Mouse (Mus musculus) heart, postnatal 0 days (tissue): ENCODE measurements at regions not wholly inside any gene's neighbourhood (a gene's known extent, or its start where the extent isn't known, plus 50 kb on each side); places are given as distances from the start of the nearest gene placed in this dataset.

Experiments used
- ATAC-seq: fragments of 200-750 bp; cut with Nextera tagmentation; 2 replicates; pipeline ENCODE4 v1.8.0; 2017; ENCODE audit warnings: low read depth, moderate number of reproducible peaks, moderate library complexity; ENCODE audit not compliant: insufficient read depth
- DNase-seq: peaks from one replicate; pipeline ENCODE4 v3.0.0-alpha.2; 2016; ENCODE audit warnings: low spot score
- H3K27ac ChIP-seq: fragments of 300-500 bp; sonication (generic); 2 replicates; pipeline ENCODE4 v1.5.1; 2014; ENCODE audit warnings: low read depth, mild to moderate bottlenecking
- H3K27me3 ChIP-seq: fragments of 300-500 bp; sonication (generic); 2 replicates; pipeline ENCODE4 v1.6.1; 2014; ENCODE audit warnings: low read length, mixed read lengths; ENCODE audit not compliant: control insufficient read depth, insufficient read depth
- H3K36me3 ChIP-seq: fragments of 300-500 bp; sonication (generic); replicated peaks from 2 replicates; pipeline ENCODE4 v1.6.1; 2014; ENCODE audit warnings: low read length, mixed read lengths; ENCODE audit not compliant: control insufficient read depth, insufficient read depth
- H3K4me1 ChIP-seq: fragments of 300-500 bp; sonication (generic); 2 replicates; pipeline ENCODE4 v1.6.1; 2014; ENCODE audit warnings: antibody characterized with exemption; ENCODE audit not compliant: control insufficient read depth, insufficient read depth
- H3K4me2 ChIP-seq: fragments of 300-500 bp; sonication (generic); 2 replicates; pipeline ENCODE4 v1.6.1; 2014; ENCODE audit warnings: low read depth, mild to moderate bottlenecking, low read length, moderate library complexity
- H3K4me3 ChIP-seq: fragments of 300-500 bp; sonication (generic); 2 replicates; pipeline ENCODE4 v1.5.1; 2014; ENCODE audit warnings: low read depth, low read length
- H3K9ac ChIP-seq: fragments of 300-500 bp; sonication (generic); replicated peaks from 2 replicates; pipeline ENCODE4 v1.6.1; 2014; ENCODE audit warnings: low read depth, low read length, mixed read lengths
- H3K9me3 ChIP-seq: fragments of 300-500 bp; sonication (generic); replicated peaks from 2 replicates; pipeline ENCODE4 v1.6.1; 2016; ENCODE audit warnings: low read length; ENCODE audit not compliant: control insufficient read depth
- CTCF ChIP-seq: IDR thresholded peaks from 2 replicates; pipeline ENCODE4 v1.5.1; 2016; ENCODE audit warnings: antibody characterized with exemption, control low read depth, low read depth
- EP300 ChIP-seq: IDR thresholded peaks from 2 replicates; pipeline ENCODE4 v1.6.1; 2016; ENCODE audit warnings: antibody characterized with exemption, low read depth
- WGBS: fragments of 180-500 bp; shearing (Covaris S2); extraction: QIAGEN DNeasy Blood & Tissue Kit; methylation state at CpG from one replicate; pipeline ENCODE4 v1.1.7; 2014; 5-methylcytosine and 5-hydroxymethylcytosine counted together

DNA sequence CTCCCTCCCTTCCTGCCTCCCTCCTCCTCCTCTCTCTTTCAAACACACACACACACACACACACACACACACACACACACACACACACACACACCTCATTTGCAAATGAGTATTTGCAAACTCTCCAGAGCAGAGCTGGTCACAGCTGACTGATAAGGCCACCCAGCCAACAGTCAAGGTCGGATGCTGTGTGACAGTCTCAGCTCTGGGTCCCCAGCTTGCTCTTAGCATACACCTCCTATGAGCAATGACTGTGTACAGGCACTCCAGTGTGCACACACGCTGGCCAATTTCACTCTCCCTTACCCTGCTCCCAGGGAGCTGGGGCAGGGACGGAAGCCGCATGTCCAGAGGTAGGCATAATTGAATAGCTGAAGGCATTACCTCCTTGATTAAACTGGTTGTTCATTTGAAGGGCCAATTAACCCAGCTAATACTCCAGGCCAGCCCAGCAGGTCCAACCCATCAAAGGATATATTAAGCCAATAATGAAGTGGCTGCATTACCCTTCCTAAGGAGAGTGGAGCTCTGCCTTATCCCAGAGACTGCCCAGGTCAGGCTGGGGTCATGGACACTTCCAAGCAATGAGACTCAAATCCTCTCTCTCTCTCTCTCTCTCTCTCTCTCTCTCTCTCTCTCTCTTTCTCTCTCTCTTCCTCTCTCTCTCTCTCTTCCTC lies 173.0 kb upstream of the Tle3 start:
- TF ChIP-seq CTCF (no peak), EP300 (no peak)
- H3K27me3 ChIP-seq: peaks cover 29% of the 10 kb centered on the region
- H3K4me2 ChIP-seq: no peak overlapping the region
- WGBS: 69% methylated on average over 4 of the region's 4 CpGs
- no peak overlapping the region for H3K9ac ChIP-seq
- ATAC-seq (no peak), DNase-seq (no peak)
- H3K27ac ChIP-seq: no peak overlapping the region
- no peak overlapping the region for H3K4me3 ChIP-seq
- no peaks in the 10 kb centered on the region for H3K4me1 ChIP-seq
- no peaks in the 10 kb centered on the region for H3K36me3 ChIP-seq
- no peaks in the 10 kb centered on the region for H3K9me3 ChIP-seq

GRCm38 (mm10) chr9:61199891-61200290 lies 172.3 kb upstream of the Tle3 start:
- Histone ChIP-seq H3K4me1 (no peaks in the 10 kb centered on the region), H3K27me3 (peaks cover 32% of the 10 kb centered on the region), H3K9ac (no peak overlapping the region), H3K4me3 (no peak overlapping the region), H3K9me3 (no peaks in the 10 kb centered on the region), H3K4me2 (no peak overlapping the region), H3K36me3 (no peaks in the 10 kb centered on the region), H3K27ac (no peak overlapping the region)
- TF ChIP-seq CTCF: no peak
- TF ChIP-seq EP300: no peak
- DNase-seq (no peak), ATAC-seq (no peak)
- 39% methylated on average over 8 of the region's 8 CpGs for WGBS

- Histone ChIP-seq H3K4me3 (no peak overlapping the region), H3K4me1 (no peaks in the 10 kb centered on the region), H3K27ac (no peak overlapping the region), H3K9ac (no peak overlapping the region), H3K4me2 (no peak overlapping the region), H3K27me3 (peaks cover 35% of the 10 kb centered on the region), H3K36me3 (no peaks in the 10 kb centered on the region), H3K9me3 (no peaks in the 10 kb centered on the region)
- 24% methylated on average over 5 of the region's 5 CpGs for WGBS
- DNase-seq (no peak), ATAC-seq (no peak)
- no peak for TF ChIP-seq CTCF
- TF ChIP-seq EP300: no peak
Observed at GRCm38 (mm10) chr9:61200295-61200955, 171.7 kb upstream of the Tle3 start.

DNA sequence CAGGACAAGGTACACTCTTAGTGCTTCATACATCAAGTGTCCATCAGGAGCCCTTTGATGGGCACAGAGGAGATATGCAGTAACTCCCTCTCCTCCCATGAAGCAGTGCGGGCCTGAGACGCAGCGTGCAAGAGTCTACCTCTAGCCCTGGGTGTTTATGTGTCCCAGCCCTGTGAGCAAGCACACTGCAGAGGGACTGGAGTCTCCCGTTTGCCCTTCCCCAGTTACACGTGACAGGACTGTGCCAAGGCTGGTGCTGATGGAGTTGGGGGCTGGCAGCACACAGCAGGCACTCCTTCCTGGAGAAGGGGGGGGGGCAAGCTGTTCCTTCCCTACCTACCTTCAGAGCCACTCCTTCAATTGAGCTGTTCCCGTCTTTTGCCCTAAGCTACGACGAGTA lies 167.1 kb upstream of the Tle3 start:
- H3K27ac ChIP-seq: no peak overlapping the region
- 76% methylated on average over 8 of the region's 8 CpGs for WGBS
- peaks cover 70% of the 10 kb centered on the region for H3K27me3 ChIP-seq
- TF ChIP-seq EP300 (no peak), CTCF (no peak)
- DNase-seq (no peak), ATAC-seq (no peak)
- H3K9ac ChIP-seq: no peak overlapping the region
- no peak overlapping the region for H3K4me2 ChIP-seq
- no peaks in the 10 kb centered on the region for H3K9me3 ChIP-seq
- no peak overlapping the region for H3K4me3 ChIP-seq
- no peaks in the 10 kb centered on the region for H3K4me1 ChIP-seq
- no peaks in the 10 kb centered on the region for H3K36me3 ChIP-seq

DNA sequence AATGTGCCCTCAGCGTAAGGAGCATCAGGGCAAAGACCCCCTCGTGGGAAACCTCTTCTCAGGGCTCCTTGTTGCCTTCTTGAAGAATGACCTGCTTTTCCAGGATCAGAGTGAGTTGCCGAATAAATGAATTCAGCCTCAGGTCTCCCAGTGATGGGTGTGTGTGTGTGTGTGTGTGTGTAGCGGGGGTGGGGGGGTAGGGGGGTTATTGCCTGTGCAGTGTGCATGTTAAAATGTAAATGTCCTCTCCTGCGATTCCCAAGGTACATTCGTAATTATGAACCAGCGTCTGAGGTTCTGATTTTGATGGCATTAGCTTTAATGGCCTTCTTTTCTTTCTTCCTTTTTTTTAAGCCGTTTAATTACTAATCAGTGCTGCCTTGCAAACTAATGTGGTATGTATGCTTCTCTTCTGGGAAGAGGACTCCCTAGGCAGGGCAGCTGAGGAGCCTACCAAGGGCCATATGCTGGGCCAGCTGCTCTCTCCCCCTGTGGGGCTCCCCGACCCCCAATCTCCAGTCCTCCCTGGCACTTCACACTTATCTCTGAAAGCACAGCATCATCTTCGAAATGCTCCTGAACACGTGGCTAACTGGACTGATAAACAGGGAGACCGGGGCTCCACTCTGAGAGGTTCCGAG lies 165.3 kb upstream of the Tle3 start:
- Histone ChIP-seq H3K36me3 (no peaks in the 10 kb centered on the region), H3K4me3 (no peak overlapping the region), H3K27ac (no peak overlapping the region), H3K4me2 (no peak overlapping the region), H3K9me3 (no peaks in the 10 kb centered on the region), H3K9ac (no peak overlapping the region), H3K27me3 (peaks cover 71% of the 10 kb centered on the region), H3K4me1 (no peaks in the 10 kb centered on the region)
- TF ChIP-seq EP300 (no peak), CTCF (no peak)
- ATAC-seq (no peak), DNase-seq (no peak)
- 59% methylated on average over 13 of the region's 13 CpGs for WGBS
